Mouse (Mus musculus) MEL (cell line): ENCODE measurements at regions not wholly inside any gene's neighbourhood (a gene's known extent, or its start where the extent isn't known, plus 50 kb on each side); places are given as distances from the start of the nearest gene placed in this dataset.

ENCODE experiments used
- CHD1 ChIP-seq: IDR thresholded peaks from 2 replicates; pipeline ENCODE4 v1.6.1; 2012; ENCODE audit warnings: low read depth, mild to moderate bottlenecking, inconsistent platforms, low read length, improper control_type of control experiment
- CTCF ChIP-seq, 3 experiments: IDR thresholded peaks in 2 of 3; conservative IDR thresholded peaks in 1 of 3; 2 replicates each; pipeline ENCODE4 v1.5.1; 2011 to 2012; ENCODE audit warnings: low read length in 3 of 3, low read depth in 2 of 3, mild to moderate bottlenecking in 2 of 3, improper control_type of control experiment in 1 of 3, inconsistent platforms in 1 of 3, mixed read lengths in 1 of 3, moderate library complexity in 1 of 3; ENCODE audit not compliant: control insufficient read depth in 1 of 3, insufficient read depth in 1 of 3, poor library complexity in 1 of 3, severe bottlenecking in 1 of 3
- EP300 ChIP-seq, 2 experiments: IDR thresholded peaks; 2 replicates each; pipeline ENCODE4 v1.6.1; 2011; ENCODE audit warnings: improper control_type of control experiment in 2 of 2, low read length in 2 of 2, low read depth in 1 of 2, mild to moderate bottlenecking in 1 of 2
- KAT2A ChIP-seq: conservative IDR thresholded peaks from 2 replicates; pipeline ENCODE4 v1.6.1; 2012; ENCODE audit warnings: low read depth, low read length, improper control_type of control experiment, inconsistent platforms
- MEF2A ChIP-seq: IDR thresholded peaks from 2 replicates; pipeline ENCODE4 v1.6.1; 2014; ENCODE audit warnings: low read depth, mild to moderate bottlenecking, inconsistent platforms, low read length, improper control_type of control experiment; ENCODE audit not compliant: poor library complexity, insufficient replicate concordance, severe bottlenecking; ENCODE audit errors: extremely low read depth
- NRF1 ChIP-seq: IDR thresholded peaks from 2 replicates; pipeline ENCODE4 v1.6.1; 2014; ENCODE audit warnings: low read depth, mild to moderate bottlenecking, inconsistent platforms, low read length, improper control_type of control experiment, moderate library complexity; ENCODE audit not compliant: poor library complexity, insufficient read depth, severe bottlenecking
- POLR2A ChIP-seq, 2 experiments: IDR thresholded peaks; 2 replicates each; pipeline ENCODE4 v1.6.1; 2011 to 2012; ENCODE audit warnings: low read length in 2 of 2, mild to moderate bottlenecking in 2 of 2, control low read depth in 1 of 2, improper control_type of control experiment in 1 of 2, low read depth in 1 of 2, moderate library complexity in 1 of 2; ENCODE audit not compliant: control insufficient read depth in 1 of 2, insufficient read depth in 1 of 2, poor library complexity in 1 of 2

- TF ChIP-seq MEF2A (no peak), POLR2A (IDR thresholded peaks at IDR 0.05; ENCODE audit: control insufficient read depth in 1 of 2, insufficient read depth in 1 of 2, low read depth in 1 of 2, low read length in 2 of 2, poor library complexity in 1 of 2) (no peak), CHD1 (no peak), CTCF (IDR thresholded peaks at IDR 0.05 in 2 of 3, conservative IDR thresholded peaks at IDR 0.05 in 1 of 3; ENCODE audit: control insufficient read depth in 1 of 3, insufficient read depth in 1 of 3, low read depth in 2 of 3, low read length in 3 of 3, poor library complexity in 1 of 3, severe bottlenecking in 1 of 3) (no peak), NRF1 (no peak), KAT2A (no peak), EP300 (IDR thresholded peaks at IDR 0.05; ENCODE audit: low read depth in 1 of 2, low read length in 2 of 2) (no peak)
These were observed 178.4 kb downstream of the Foxo1 start for GRCm38 (mm10) chr3:52446500-52446899.
